Comparison of ENCODE assay signal across 8 mouse cellular contexts in genomic region chr7:3412036-3412435, GRCm38 (mm10). TPM values are rescaled to one million over a fixed set of nuclear protein-coding genes. Genes with fewer than 3 reads are reported as not detected.
DNase-seq lines count a peak whose midpoint lies in the region; ATAC-seq and TF ChIP-seq lines count a peak whose summit lies in the region.
"Had no signal": no experiment of that assay in that cellular context is flagged by ENCODE, and none has a peak within 500 bp of the region (broad histone marks: within the 10 kb centered on the region; RNA-seq: fewer than 3 reads in every experiment).

No protein-coding gene starts in this region.

- no peak for DNase-seq in lung, postnatal 10 days
- DNase-seq in ZHBTc4 (ENCODE audit: low read depth, low spot score): peak; percentile 66
- DNase-seq in embryonic facial prominence, embryonic 10.5 days (ENCODE audit: low spot score): peak; percentile 61
- DNase-seq in intestine, embryonic 14.5 days (ENCODE audit: low spot score): peak; percentile 70
- DNase-seq in midbrain, postnatal 0 days (ENCODE audit: low spot score): peak; percentile 43
- no peak for DNase-seq in layer of hippocampus, postnatal 10 days (ENCODE audit: low spot score in 2 of 2)

- ATAC-seq in lung, embryonic 16.5 days (ENCODE audit: low read depth): no peak
- no peak for ATAC-seq in intestine, embryonic 14.5 days (replicated peaks; ENCODE audit: low FRiP score, low TSS enrichment, low read depth)
- ATAC-seq in midbrain, postnatal 0 days (ENCODE audit: low FRiP score): no peak

- no peaks in the 10 kb centered on the region for H3K36me3 ChIP-seq in lung, embryonic 16.5 days (ENCODE audit: control insufficient read depth, insufficient read depth, low read length)
- H3K36me3 ChIP-seq in embryonic facial prominence, embryonic 10.5 days (replicated peaks): no peaks in the 10 kb centered on the region
- H3K36me3 ChIP-seq in intestine, embryonic 14.5 days (ENCODE audit: control insufficient read depth, insufficient read depth, low read length): no peaks in the 10 kb centered on the region
- H3K36me3 ChIP-seq in midbrain, postnatal 0 days (ENCODE audit: insufficient read depth, low read length): 0 out of 2 replicates have a peak, but pooled peaks cover 3% of the 10 kb centered on the region

- peak overlapping the region; percentile 45 for H3K4me3 ChIP-seq in lung, embryonic 16.5 days (ENCODE audit: low read length)
- H3K4me3 ChIP-seq in embryonic facial prominence, embryonic 10.5 days: peak overlapping the region; percentile 58
- H3K4me3 ChIP-seq in intestine, embryonic 14.5 days (ENCODE audit: low read depth, low read length): peak overlapping the region; percentile 42
- H3K4me3 ChIP-seq in midbrain, postnatal 0 days (ENCODE audit: low read depth, low read length): peak overlapping the region; percentile 35

- no peak overlapping the region for H3K27ac ChIP-seq in lung, embryonic 16.5 days (ENCODE audit: low read length)
- peak overlapping the region; percentile 59 for H3K27ac ChIP-seq in embryonic facial prominence, embryonic 10.5 days (replicated peaks)
- no peak overlapping the region for H3K27ac ChIP-seq in intestine, embryonic 14.5 days (ENCODE audit: low read depth)
- no peak overlapping the region for H3K27ac ChIP-seq in midbrain, postnatal 0 days (ENCODE audit: low read depth, low read length)

- TF ChIP-seq CTCF in midbrain, postnatal 0 days (IDR thresholded peaks at IDR 0.05): peak; percentile 50

- H3K27me3 ChIP-seq in lung, embryonic 16.5 days (ENCODE audit: control insufficient read depth, insufficient read depth, low read depth, low read length): peaks cover 59% of the 10 kb centered on the region
- peaks cover 71% of the 10 kb centered on the region for H3K27me3 ChIP-seq in embryonic facial prominence, embryonic 10.5 days (replicated peaks; ENCODE audit: low read depth, poor library complexity, severe bottlenecking)
- peaks cover 64% of the 10 kb centered on the region for H3K27me3 ChIP-seq in intestine, embryonic 14.5 days (replicated peaks; ENCODE audit: control insufficient read depth, insufficient read depth, low read length)
- peaks cover 13% of the 10 kb centered on the region; the same call in 1 of the 2 replicates for H3K27me3 ChIP-seq in midbrain, postnatal 0 days (ENCODE audit: insufficient read depth, low read length)

- 2% methylated on average over 20 of the region's 20 CpGs for WGBS in lung, embryonic 16.5 days
- WGBS in embryonic facial prominence, embryonic 10.5 days: 2% methylated on average over 20 of the region's 20 CpGs
- under 1% methylated on average over 20 of the region's 20 CpGs for WGBS in intestine, embryonic 14.5 days
- 2% methylated on average over 20 of the region's 20 CpGs for WGBS in midbrain, postnatal 0 days

- H3K4me1 ChIP-seq in lung, embryonic 16.5 days (replicated peaks; ENCODE audit: control insufficient read depth, insufficient read depth, low read length): peaks cover 11% of the 10 kb centered on the region
- peaks cover 29% of the 10 kb centered on the region for H3K4me1 ChIP-seq in embryonic facial prominence, embryonic 10.5 days
- H3K4me1 ChIP-seq in intestine, embryonic 14.5 days (replicated peaks; ENCODE audit: control insufficient read depth, insufficient read depth, low read length): peaks cover 5% of the 10 kb centered on the region
- peaks cover 6% of the 10 kb centered on the region; the same call in 1 of the 2 replicates for H3K4me1 ChIP-seq in midbrain, postnatal 0 days (ENCODE audit: insufficient read depth, low read length)

- H3K9ac ChIP-seq in lung, embryonic 16.5 days (ENCODE audit: low read length): no peak overlapping the region
- no peak overlapping the region for H3K9ac ChIP-seq in intestine, embryonic 14.5 days (ENCODE audit: low read length)
- H3K9ac ChIP-seq in midbrain, postnatal 0 days (replicated peaks; ENCODE audit: low read length, poor library complexity, severe bottlenecking): peak overlapping the region; percentile 36

- H3K9me3 ChIP-seq in lung, embryonic 16.5 days (ENCODE audit: control insufficient read depth, low read length): no peaks in the 10 kb centered on the region
- no peaks in the 10 kb centered on the region for H3K9me3 ChIP-seq in embryonic facial prominence, embryonic 10.5 days
- no peaks in the 10 kb centered on the region for H3K9me3 ChIP-seq in intestine, embryonic 14.5 days (ENCODE audit: control insufficient read depth, low read length)
- no peaks in the 10 kb centered on the region for H3K9me3 ChIP-seq in midbrain, postnatal 0 days (ENCODE audit: low read length)

- H3K4me2 ChIP-seq in lung, embryonic 16.5 days (ENCODE audit: low read depth, low read length): peak overlapping the region; percentile 63
- H3K4me2 ChIP-seq in intestine, embryonic 14.5 days (ENCODE audit: low read length): peak overlapping the region; percentile 62
- peak overlapping the region; percentile 88 for H3K4me2 ChIP-seq in midbrain, postnatal 0 days (ENCODE audit: low read depth, low read length, poor library complexity, severe bottlenecking)

RNA-seq across cellular contexts. Expression of gene Cacng6, which starts 12.0 kb away (rescaled TPM):
- polyA plus RNA-seq in lung, embryonic 16.5 days (2015; fragmentation: Nextera tagmentation; extraction: Ambion mirVana): 0.19 and 0.70 TPM in 2 replicates
- polyA plus RNA-seq in embryonic facial prominence, embryonic 10.5 days (2016; fragmentation: Nextera tagmentation; extraction: Ambion mirVana): 0.29 TPM in 1 of 2 replicates, not detected in the other
- polyA plus RNA-seq in intestine, embryonic 14.5 days (2014; fragmentation: Nextera tagmentation; extraction: Ambion mirVana): 0.13 TPM in 1 of 2 replicates, not detected in the other
- total RNA-seq in midbrain, postnatal 0 days (2014; rRNA removed): not detected in 2 replicates
- 0.20 TPM in 1 of 2 replicates, not detected in the other for polyA plus RNA-seq in midbrain, postnatal 0 days (2015; fragmentation: Nextera tagmentation; extraction: Ambion mirVana)
- total RNA-seq in layer of hippocampus, postnatal 10 days (2021): 1 to 10 TPM in 1 of 2 experiments, under 1 TPM in 1; 0.56 to 1.2 TPM
- total RNA-seq: neutrophil, adult 5-6 weeks had no signal

RNA-seq across cellular contexts. Expression of gene Cacng8, which starts 21.6 kb away (rescaled TPM):
- polyA plus RNA-seq in lung, embryonic 16.5 days (2015; fragmentation: Nextera tagmentation; extraction: Ambion mirVana): 0.73 and 0.79 TPM in 2 replicates
- 8.5 and 11.4 TPM in 2 replicates for polyA plus RNA-seq in embryonic facial prominence, embryonic 10.5 days (2016; fragmentation: Nextera tagmentation; extraction: Ambion mirVana)
- polyA plus RNA-seq in intestine, embryonic 14.5 days (2014; fragmentation: Nextera tagmentation; extraction: Ambion mirVana): 2.5 and 3.1 TPM in 2 replicates
- total RNA-seq in midbrain, postnatal 0 days (2014; rRNA removed): 44.0 and 59.0 TPM in 2 replicates
- polyA plus RNA-seq in midbrain, postnatal 0 days (2015; fragmentation: Nextera tagmentation; extraction: Ambion mirVana): 20.8 and 21.4 TPM in 2 replicates
- 100 to 1,000 TPM; 294 to 302 TPM for total RNA-seq in layer of hippocampus, postnatal 10 days (2021)
- total RNA-seq: neutrophil, adult 5-6 weeks had no signal

Comparison
In these comparisons a context has a peak if more than half of its experiments do, and no peak if none do; other contexts are left out.
1. DNase-seq: peak in ZHBTc4 (single experiment), embryonic facial prominence, embryonic 10.5 days (single experiment), intestine, embryonic 14.5 days (single experiment) and midbrain, postnatal 0 days (single experiment); none in lung, postnatal 10 days (single experiment) and layer of hippocampus, postnatal 10 days (0 of 2).
2. Peak in every context shown above with its lines, with median percentiles within 50 percentile points of each other: H3K4me2 ChIP-seq and H3K4me3 ChIP-seq.